Mouse (Mus musculus): Measurements from ENCODE around the gene 1700129C05Rik. TPM values are rescaled to one million over a fixed set of nuclear protein-coding genes. Genes with fewer than 3 reads are reported as not detected.

1700129C05Rik gene
- not detected in 2 replicates for polyA plus RNA-seq (2012; rRNA removed)

GRCm38 (mm10) chr14:59142793-59143192 is at the start of gene 1700129C05Rik:
Gene 1700129C05Rik (minus strand): TSS chr14:59142893.

GRCm38 (mm10) chr14:59178649-59179048 is 36.0 kb upstream of the 1700129C05Rik start, which contains the start of gene Gm5142:
Gene Gm5142 (minus strand): TSS chr14:59178749.

Other genes starting within 250 kb of the 1700129C05Rik start
- gene Gm5142, start 35.9 kb upstream of the 1700129C05Rik start, polyA plus RNA-seq (2012; rRNA removed): not detected in 2 replicates
- gene Rcbtb1, start 58.3 kb upstream of the 1700129C05Rik start, polyA plus RNA-seq (2012; rRNA removed): 4.5 and 6.6 TPM in 2 replicates
- not detected in 2 replicates for gene Gm6904, start 117.3 kb upstream of the 1700129C05Rik start, polyA plus RNA-seq (2012; rRNA removed)
- gene Phf11a, start 154.6 kb upstream of the 1700129C05Rik start, polyA plus RNA-seq (2012; rRNA removed): 0.05 and 0.15 TPM in 2 replicates
- gene Phf11b, start 198.5 kb upstream of the 1700129C05Rik start, polyA plus RNA-seq (2012; rRNA removed): 0.05 TPM in 1 of 2 replicates, not detected in the other
- gene Phf11d, start 222.6 kb upstream of the 1700129C05Rik start, polyA plus RNA-seq (2012; rRNA removed): 1.6 and 1.8 TPM in 2 replicates